Mouse (Mus musculus): ENCODE data around the gene Srgap3.

The Srgap3 gene

GRCm38 (mm10) chr6:112912552-112912951 lies 34.5 kb downstream of the Srgap3 start:
- no peak for DNase-seq (ENCODE audit: inconsistent ontology term)

- DNase-seq (ENCODE audit: inconsistent ontology term) = no peak
Measured at GRCm38 (mm10) chr6:112909711-112910110, 37.4 kb downstream of the Srgap3 start.

GRCm38 (mm10) chr6:112907887-112908584 lies 39.0 kb downstream of the Srgap3 start:
- no peak for DNase-seq (ENCODE audit: inconsistent ontology term)

- DNase-seq (ENCODE audit: inconsistent ontology term) = no peak
Measured at GRCm38 (mm10) chr6:112903796-112904195, 43.3 kb downstream of the Srgap3 start.

- no peak for DNase-seq (ENCODE audit: inconsistent ontology term)
Measured at GRCm38 (mm10) chr6:112903226-112903625, 43.8 kb downstream of the Srgap3 start.

- DNase-seq (ENCODE audit: inconsistent ontology term) = no peak
Measured at GRCm38 (mm10) chr6:112902791-112903190, 44.3 kb downstream of the Srgap3 start.

GRCm38 (mm10) chr6:112900306-112900705 lies 46.8 kb downstream of the Srgap3 start:
- peak; percentile 65 for DNase-seq (ENCODE audit: inconsistent ontology term)

- no peak for DNase-seq (ENCODE audit: inconsistent ontology term)
Measured at GRCm38 (mm10) chr6:112899711-112900110, 47.4 kb downstream of the Srgap3 start.

- no peak for DNase-seq (ENCODE audit: inconsistent ontology term)
Measured at GRCm38 (mm10) chr6:112899276-112899675, 47.8 kb downstream of the Srgap3 start.

- peak; percentile 65 for DNase-seq (ENCODE audit: inconsistent ontology term)
Measured at GRCm38 (mm10) chr6:112898435-112898834, 48.6 kb downstream of the Srgap3 start.

GRCm38 (mm10) chr6:112896372-112896771 lies 50.7 kb downstream of the Srgap3 start:
- DNase-seq (ENCODE audit: inconsistent ontology term) = no peak

- peak; percentile 75 for DNase-seq (ENCODE audit: inconsistent ontology term)
Measured at GRCm38 (mm10) chr6:112890331-112890751, 56.7 kb downstream of the Srgap3 start.

- DNase-seq (ENCODE audit: inconsistent ontology term) = no peak
Measured at GRCm38 (mm10) chr6:112883588-112884135, 63.4 kb downstream of the Srgap3 start.

GRCm38 (mm10) chr6:112880048-112880534 lies 67.0 kb downstream of the Srgap3 start:
- no peak for DNase-seq (ENCODE audit: inconsistent ontology term)

- no peak for DNase-seq (ENCODE audit: inconsistent ontology term)
Measured at GRCm38 (mm10) chr6:112879154-112879553, 67.9 kb downstream of the Srgap3 start.

- DNase-seq (ENCODE audit: inconsistent ontology term) = peak; percentile 86
Measured at GRCm38 (mm10) chr6:112873089-112873835, 73.8 kb downstream of the Srgap3 start.

GRCm38 (mm10) chr6:112871241-112871780 lies 75.8 kb downstream of the Srgap3 start:
- no peak for DNase-seq (ENCODE audit: inconsistent ontology term)

- DNase-seq (ENCODE audit: inconsistent ontology term) = no peak
Measured at GRCm38 (mm10) chr6:112868197-112868957, 78.7 kb downstream of the Srgap3 start.

- peak; percentile 80 for DNase-seq (ENCODE audit: inconsistent ontology term)
Measured at GRCm38 (mm10) chr6:112866096-112866495, 81.0 kb downstream of the Srgap3 start.

- peak; percentile 90 for DNase-seq (ENCODE audit: inconsistent ontology term)
Measured at GRCm38 (mm10) chr6:112865021-112865531, 82.0 kb downstream of the Srgap3 start.

- DNase-seq (ENCODE audit: inconsistent ontology term) = no peak
Measured at GRCm38 (mm10) chr6:112862465-112862864, 84.6 kb downstream of the Srgap3 start.

Measured in Muller cell, postnatal 12 days (primary cell).